ENCODE assay signal across 25 mouse cellular contexts in the genomic region with DNA sequence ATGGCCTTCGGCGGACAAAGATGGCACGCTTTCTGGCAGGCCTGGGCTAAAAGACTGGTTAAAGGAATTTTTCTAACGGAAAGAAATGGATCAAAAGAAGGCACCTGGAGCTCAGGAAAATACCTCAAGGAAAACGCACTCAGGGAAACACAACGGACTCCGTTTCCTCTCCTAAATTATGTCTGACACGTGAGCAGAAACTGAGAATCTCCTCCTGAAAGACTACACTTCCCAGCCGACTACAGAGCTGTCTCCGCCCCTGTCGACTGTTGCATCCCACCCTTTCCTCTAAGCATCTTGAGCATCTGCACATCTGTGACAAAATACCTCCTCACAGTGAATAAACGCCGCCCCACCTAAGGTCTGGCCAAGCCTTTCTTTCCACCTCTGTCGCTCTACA. TPM values are rescaled to one million over a fixed set of nuclear protein-coding genes. Genes with fewer than 3 reads are reported as not detected.
DNase-seq lines count a peak whose midpoint lies in the region; ATAC-seq and TF ChIP-seq lines count a peak whose summit lies in the region.
"Had no signal": no experiment of that assay in that cellular context is flagged by ENCODE, and none has a peak within 500 bp of the region (broad histone marks: within the 10 kb centered on the region; RNA-seq: fewer than 3 reads in every experiment).

No protein-coding gene starts in this region.

- no peaks in the 10 kb centered on the region for H3K36me3 ChIP-seq in thymus, adult 2 months (ENCODE audit: control insufficient read depth, insufficient read depth, low read length)
- no peaks in the 10 kb centered on the region for H3K36me3 ChIP-seq in liver, embryonic 15.5 days (replicated peaks)
- H3K36me3 ChIP-seq: forebrain, embryonic 15.5 days; heart, embryonic 13.5 days; midbrain, embryonic 15.5 days had no signal

- peaks cover 26% of the 10 kb centered on the region for H3K4me1 ChIP-seq in thymus, adult 2 months (replicated peaks; ENCODE audit: control insufficient read depth, insufficient read depth, low read length)
- peaks cover 3% of the 10 kb centered on the region; the same call in 1 of the 2 replicates for H3K4me1 ChIP-seq in bone marrow, adult 2 months (ENCODE audit: control insufficient read depth, insufficient read depth, low read length)
- peaks cover 25% of the 10 kb centered on the region for H3K4me1 ChIP-seq in liver, embryonic 15.5 days (replicated peaks)
- H3K4me1 ChIP-seq: forebrain, embryonic 15.5 days; midbrain, embryonic 15.5 days had no signal

- H3K27ac ChIP-seq in thymus, adult 2 months (ENCODE audit: control insufficient read depth, insufficient read depth, low read length): peak overlapping the region; percentile 50; the same call in 1 of the 2 replicates
- 0 out of 2 replicates have a peak overlapping the region, but pooled peaks have one; percentile 37 for H3K27ac ChIP-seq in bone marrow, adult 2 months (ENCODE audit: control insufficient read depth, insufficient read depth, low read depth, low read length, poor library complexity)
- H3K27ac ChIP-seq in liver, embryonic 15.5 days (replicated peaks): 0 out of 2 replicates have a peak overlapping the region, but pooled peaks have one; percentile 66
- H3K27ac ChIP-seq: forebrain, embryonic 15.5 days; gastrocnemius, adult 2 months; heart, adult 2 months; heart, embryonic 13.5 days; hindbrain, embryonic 14.5 days; midbrain, embryonic 15.5 days had no signal

- ATAC-seq in liver, embryonic 15.5 days (ENCODE audit: insufficient read depth): no peak
- ATAC-seq: CD4-positive, CD25-positive, alpha-beta regulatory T cell, adult 4 months; forebrain, embryonic 15.5 days; lung, postnatal 0 days; midbrain, embryonic 15.5 days; Patski had no signal

- H3K9me3 ChIP-seq in liver, embryonic 15.5 days (replicated peaks): no peaks in the 10 kb centered on the region
- H3K9me3 ChIP-seq: forebrain, embryonic 15.5 days; midbrain, embryonic 15.5 days had no signal

- H3K4me3 ChIP-seq in thymus, adult 2 months (ENCODE audit: control insufficient read depth, insufficient read depth, low read length): no peak overlapping the region
- no peak overlapping the region for H3K4me3 ChIP-seq in bone marrow, adult 2 months (replicated peaks; ENCODE audit: control insufficient read depth, low read depth, low read length)
- no peak overlapping the region for H3K4me3 ChIP-seq in liver, embryonic 15.5 days (replicated peaks)
- H3K4me3 ChIP-seq: forebrain, embryonic 15.5 days; gastrocnemius, adult 2 months; heart, adult 2 months; heart, embryonic 13.5 days; midbrain, embryonic 15.5 days had no signal

- no peak for TF ChIP-seq POLR2A in thymus, adult 2 months (IDR thresholded peaks at IDR 0.05; ENCODE audit: control insufficient read depth, extremely low read depth, insufficient read depth, low read length, poor library complexity)
- TF ChIP-seq POLR2A in bone marrow, adult 2 months (IDR thresholded peaks at IDR 0.05; ENCODE audit: borderline replicate concordance, control insufficient read depth, low read depth, low read length): no peak

- no peaks in the 10 kb centered on the region for H3K27me3 ChIP-seq in thymus, adult 2 months (ENCODE audit: control insufficient read depth, insufficient read depth, low read length)
- H3K27me3 ChIP-seq in liver, embryonic 15.5 days: no peaks in the 10 kb centered on the region
- H3K27me3 ChIP-seq: forebrain, embryonic 15.5 days; heart, embryonic 13.5 days; midbrain, embryonic 15.5 days; Patski had no signal

- DNase-seq in thymus, adult 2 months: peak; percentile 27
- no peak for DNase-seq in thymus, postnatal 10 days (ENCODE audit: low spot score in 2 of 2)
- DNase-seq in left cerebral cortex, postnatal 36 days (ENCODE audit: low spot score in 2 of 2): no peak
- DNase-seq in cerebellum, postnatal 10 days: no peak
- no peak for DNase-seq in urinary bladder, postnatal 4 days (ENCODE audit: low spot score in 2 of 2)
- DNase-seq: adrenal gland, postnatal 25 days; cerebellum, adult 2 months; cerebellum, postnatal 25 days; gastrocnemius, adult 2 months; heart, adult 2 months; heart, postnatal 10 days; kidney, adult 9 months; kidney, postnatal 10 days; layer of hippocampus, postnatal 36 days; lung, postnatal 4 days; right cerebral cortex, adult 18-20 months had no signal

- H3K4me2 ChIP-seq in liver, embryonic 15.5 days: peak overlapping the region; percentile 59
- H3K4me2 ChIP-seq: forebrain, embryonic 15.5 days; heart, embryonic 13.5 days; hindbrain, embryonic 14.5 days; midbrain, embryonic 15.5 days had no signal

- no peak for TF ChIP-seq CTCF in thymus, adult 2 months (IDR thresholded peaks at IDR 0.05; ENCODE audit: borderline replicate concordance, control insufficient read depth, extremely low read depth, insufficient read depth, low read length, poor library complexity)
- TF ChIP-seq CTCF in bone marrow, adult 2 months (IDR thresholded peaks at IDR 0.05; ENCODE audit: control insufficient read depth, insufficient read depth, low read length): no peak

- H3K9ac ChIP-seq in liver, embryonic 15.5 days: no peak overlapping the region
- H3K9ac ChIP-seq: forebrain, embryonic 15.5 days; heart, embryonic 13.5 days; hindbrain, embryonic 14.5 days; midbrain, embryonic 15.5 days had no signal

- WGBS in thymus, adult 2 months: 66% methylated on average over 14 of the region's 14 CpGs
- 55% methylated on average over 14 of the region's 14 CpGs for WGBS in bone marrow, adult 2 months
- WGBS in liver, embryonic 15.5 days (ENCODE audit: insufficient replicate concordance): 55% methylated on average over 14 of the region's 14 CpGs

- intact Hi-C loops in left cerebral cortex, postnatal 36 days (cut with DNase I): no loop called here

RNA-seq across cellular contexts. Expression of a gene that starts 40.8 kb away (rescaled TPM):
- 4.7 and 5.4 TPM in 2 replicates for polyA plus RNA-seq in thymus, adult 2 months (2012; rRNA removed)
- 3.1 and 5.5 TPM in 2 replicates for polyA plus RNA-seq in bone marrow, adult 2 months (2011; ENCODE audit: insufficient read depth, insufficient read length, low replicate concordance, missing spikeins)
- polyA plus RNA-seq in liver, embryonic 15.5 days (2015; fragmentation: Nextera tagmentation; extraction: Ambion mirVana): 9.8 and 10.5 TPM in 2 replicates
- 1 to 10 TPM; 4.8 to 5.3 TPM for total RNA-seq in left cerebral cortex, postnatal 36 days (2021)

RNA-seq across cellular contexts. Expression of a gene that starts 41.1 kb away (rescaled TPM):
- 71.0 and 73.5 TPM in 2 replicates for polyA plus RNA-seq in thymus, adult 2 months (2012; rRNA removed)
- polyA plus RNA-seq in bone marrow, adult 2 months (2011; ENCODE audit: insufficient read depth, insufficient read length, low replicate concordance, missing spikeins): 185 and 274 TPM in 2 replicates
- 55.7 and 59.4 TPM in 2 replicates for polyA plus RNA-seq in liver, embryonic 15.5 days (2015; fragmentation: Nextera tagmentation; extraction: Ambion mirVana)
- 10 to 100 TPM; 68.7 to 78.9 TPM for total RNA-seq in left cerebral cortex, postnatal 36 days (2021)
